Mouse (Mus musculus): ENCODE data around the gene Grb14.

Grb14 gene

DNA sequence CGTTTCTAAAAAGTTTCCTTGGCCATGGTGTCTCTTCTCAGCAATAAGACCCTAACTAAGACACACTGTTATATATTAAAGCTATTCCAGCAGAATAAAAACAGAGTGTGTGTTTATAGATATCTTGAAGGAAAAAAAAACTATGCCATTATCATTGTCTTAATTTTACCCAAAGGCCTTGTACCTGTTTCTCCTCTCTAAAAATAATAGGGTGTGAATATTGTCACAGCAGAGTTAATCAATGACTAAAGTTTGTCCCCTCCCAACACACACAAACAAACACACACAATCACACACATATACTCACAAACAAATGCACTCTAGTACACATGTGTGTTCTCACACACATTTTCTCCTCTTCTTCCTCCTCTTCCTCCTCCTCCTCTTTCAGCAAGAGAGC is at the start of gene Grb14:
TSS of gene Grb14 (minus strand) at position 101 of the 400 bp plus-strand sequence.
- in situ Hi-C loops (cut with MboI, MseI): no loop called here

- in situ Hi-C loops (cut with MboI, MseI): no loop called here
Observed at GRCm38 (mm10) chr2:65072205-65072604, 47.4 kb upstream of the Grb14 start.

DNA sequence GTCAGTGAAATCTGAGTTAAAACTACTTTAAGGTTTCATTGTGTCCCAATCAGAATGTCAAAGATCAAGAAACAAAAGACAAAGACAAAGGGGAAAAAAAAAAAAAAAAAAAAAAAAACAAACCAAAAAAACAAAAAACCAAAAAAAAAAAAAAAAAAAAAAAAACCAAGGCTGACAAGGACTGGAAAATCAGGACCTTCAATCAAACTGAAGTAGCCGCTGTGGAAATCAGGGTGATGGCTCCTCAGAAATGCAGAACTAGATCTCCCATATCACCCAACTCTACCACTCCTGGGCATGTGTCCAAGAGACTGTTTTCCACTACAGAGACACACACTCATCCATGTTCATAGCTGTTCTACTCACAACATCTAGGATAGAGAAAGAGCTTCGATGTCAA is 29.0 kb upstream of the Grb14 start:
- in situ Hi-C loops (cut with MboI, MseI): no loop called here

DNA sequence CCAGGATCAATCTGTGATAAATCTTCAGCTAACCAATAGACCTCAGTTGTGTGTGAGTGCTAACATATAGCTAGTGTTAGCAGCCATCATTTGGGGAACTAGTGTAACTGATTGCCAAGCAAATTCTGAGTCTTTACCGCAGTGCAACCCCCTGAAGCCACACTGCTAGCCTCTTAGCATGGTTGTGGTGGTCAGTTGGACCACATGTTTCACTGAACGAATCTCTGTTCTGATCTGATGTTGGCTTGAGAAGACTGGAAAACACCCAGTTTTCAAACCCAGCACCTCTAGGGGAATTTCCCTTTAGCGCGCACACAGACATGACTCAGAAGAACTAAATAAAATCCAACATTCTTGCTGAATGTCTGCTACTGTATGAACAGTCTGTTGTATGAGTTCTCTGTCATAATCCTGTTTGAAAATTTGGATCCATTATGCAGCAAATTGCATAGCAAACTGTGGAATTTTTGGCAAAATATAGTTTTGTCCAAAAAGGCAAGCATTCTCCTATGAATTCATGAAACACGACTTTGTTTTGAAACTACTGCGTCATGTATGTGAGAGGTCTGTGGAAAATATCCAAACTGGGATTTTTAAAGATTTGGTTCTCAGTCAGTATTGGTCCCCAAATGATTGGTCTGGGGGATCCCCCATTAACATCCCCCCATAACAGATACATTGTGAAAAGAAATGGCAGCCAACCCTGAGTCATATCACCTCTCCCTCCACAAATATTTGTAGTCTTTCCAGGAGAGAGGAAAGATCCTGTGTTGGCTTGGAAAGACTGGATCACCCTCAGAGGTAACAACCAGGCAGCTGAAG is 27.6 kb upstream of the Grb14 start:
- in situ Hi-C loops (cut with MboI, MseI): no loop called here

DNA sequence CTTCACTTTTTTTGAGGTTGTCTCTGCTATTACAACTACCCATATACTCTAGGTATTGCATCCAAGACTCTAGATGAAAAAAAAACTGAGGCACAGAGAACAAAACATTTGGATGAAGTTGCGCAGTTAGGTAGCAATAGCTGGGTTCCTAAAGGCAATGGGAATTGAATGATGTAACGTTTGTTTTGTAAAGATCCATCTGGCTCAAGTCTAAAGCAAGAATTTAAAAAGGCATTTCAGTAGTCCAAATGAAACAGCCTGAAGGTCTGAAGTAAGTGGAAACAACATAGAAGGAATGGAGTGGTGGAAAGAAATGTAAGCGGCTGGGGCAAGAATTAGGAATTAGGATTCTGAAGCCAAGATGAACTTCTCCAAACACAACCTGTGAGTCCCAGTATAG is 26.0 kb upstream of the Grb14 start:
- in situ Hi-C loops (cut with MboI, MseI): no loop called here

GRCm38 (mm10) chr2:65048234-65049017 is 23.6 kb upstream of the Grb14 start:
- in situ Hi-C loops (cut with MboI, MseI): no loop called here

- in situ Hi-C loops (cut with MboI, MseI): no loop called here
Observed at GRCm38 (mm10) chr2:65038164-65038563, 13.4 kb upstream of the Grb14 start.

DNA sequence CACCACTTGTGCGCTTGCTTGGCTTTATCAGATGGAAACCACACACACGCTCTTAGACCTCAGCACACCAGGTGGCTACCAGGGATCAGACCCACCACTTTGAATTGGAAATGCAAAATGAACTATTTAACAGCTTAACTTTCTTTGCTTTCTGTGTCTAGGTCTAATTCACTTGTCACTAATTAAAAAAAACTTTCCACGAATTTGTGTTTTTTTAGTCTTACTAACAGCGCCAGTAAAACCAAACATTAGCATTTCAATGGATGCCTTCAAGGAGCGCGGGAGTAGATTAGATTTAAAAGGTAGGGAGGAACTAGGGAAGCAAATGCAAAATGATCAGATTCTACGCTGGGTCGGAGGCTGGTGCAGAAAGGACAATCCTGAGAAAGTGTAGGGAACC is 12.8 kb upstream of the Grb14 start:
- in situ Hi-C loops (cut with MboI, MseI): no loop called here

DNA sequence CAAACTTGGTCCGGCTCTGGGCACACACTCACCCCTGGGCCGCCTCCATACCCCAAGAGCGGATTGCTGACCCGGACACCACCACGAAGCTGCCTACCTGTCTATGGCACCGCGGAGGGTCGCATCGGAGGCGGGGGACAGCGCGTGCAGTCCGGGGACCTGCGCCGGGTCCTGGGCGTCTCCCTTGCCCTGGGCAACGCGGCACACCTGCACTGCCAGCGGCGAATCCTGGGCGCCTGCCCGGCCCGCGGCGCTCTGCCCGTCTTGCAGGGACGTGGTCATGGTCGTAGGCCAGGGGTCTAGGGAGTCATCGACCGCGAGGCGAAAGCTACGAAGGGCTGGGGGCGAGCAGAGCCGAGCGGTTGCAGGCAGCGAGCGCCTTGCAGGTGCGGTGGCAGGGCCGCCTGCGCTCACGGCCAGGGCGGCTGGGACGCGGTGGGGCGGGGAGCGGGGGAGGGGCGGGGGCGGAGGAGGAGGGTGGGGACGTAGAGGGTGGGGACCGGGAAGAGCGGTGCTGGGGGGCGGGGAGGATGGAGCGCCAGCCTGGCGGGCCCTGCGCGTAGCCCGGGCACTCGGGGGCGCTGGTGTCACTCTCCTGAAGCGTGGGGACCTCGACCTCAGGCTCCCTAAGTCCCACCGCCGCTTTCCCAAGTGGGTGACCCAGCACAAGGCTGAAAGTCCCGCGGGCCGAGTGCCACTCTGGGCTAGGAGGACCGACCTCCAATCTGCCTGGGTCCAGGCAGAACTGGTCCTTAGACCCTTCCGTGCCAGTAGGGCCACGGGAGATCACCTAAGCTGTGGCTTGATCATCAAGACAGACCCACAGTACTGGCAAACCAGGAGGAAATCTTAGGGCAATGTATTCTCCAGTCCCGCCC is 2.2 kb downstream of the Grb14 start:
- in situ Hi-C loops (cut with MboI, MseI): no loop called here

DNA sequence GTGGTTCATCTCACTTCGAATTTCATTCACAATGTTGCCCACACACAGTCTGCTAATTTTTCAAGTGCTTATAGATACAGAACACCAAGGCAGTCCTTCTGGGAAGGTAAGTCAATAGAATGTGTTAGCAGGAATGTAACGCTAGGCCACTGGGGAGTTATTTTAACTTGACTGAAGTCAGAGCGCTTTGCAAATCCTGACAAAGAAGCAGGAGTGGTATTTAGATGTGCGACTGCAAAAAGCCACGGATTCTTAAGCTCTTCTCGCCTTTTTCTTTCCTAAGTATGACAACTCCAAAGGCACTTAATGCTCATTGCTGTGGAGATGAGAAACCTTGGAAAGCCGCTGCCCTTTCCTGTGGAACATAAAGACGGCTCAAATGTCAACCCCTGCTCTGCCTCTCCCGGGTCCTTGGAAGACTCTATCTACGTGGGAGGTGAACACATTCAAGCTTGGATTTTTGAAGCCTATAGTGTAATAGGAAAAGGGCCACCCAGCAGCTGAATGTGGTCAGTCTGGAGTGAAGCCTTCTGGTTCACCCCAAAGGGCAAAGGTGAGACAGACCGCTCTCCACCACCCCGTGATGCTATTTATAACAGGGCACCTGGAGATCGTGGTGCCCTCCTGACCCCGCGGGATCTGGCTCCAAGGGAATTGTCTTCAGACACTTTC is 3.0 kb downstream of the Grb14 start:
- in situ Hi-C loops (cut with MboI, MseI): no loop called here

DNA sequence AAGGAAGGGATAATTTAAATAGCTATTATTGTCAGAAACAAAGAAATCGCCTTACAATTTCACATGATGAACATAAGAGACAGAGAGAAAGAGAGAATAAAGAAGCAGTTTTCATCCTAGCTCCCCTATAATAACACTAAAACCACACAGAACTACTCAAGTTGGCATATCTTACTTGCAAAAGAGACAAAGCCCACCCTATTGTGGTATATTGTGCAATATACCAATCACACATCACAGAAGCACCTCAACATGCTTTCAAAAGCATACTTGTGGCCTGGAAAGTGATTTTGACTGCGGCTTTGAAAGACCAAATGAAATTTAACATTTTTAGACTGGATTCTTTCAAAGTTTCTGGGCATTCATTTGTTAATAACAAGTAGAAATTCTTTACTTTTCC is 7.4 kb downstream of the Grb14 start:
- in situ Hi-C loops (cut with MboI, MseI): no loop called here

DNA sequence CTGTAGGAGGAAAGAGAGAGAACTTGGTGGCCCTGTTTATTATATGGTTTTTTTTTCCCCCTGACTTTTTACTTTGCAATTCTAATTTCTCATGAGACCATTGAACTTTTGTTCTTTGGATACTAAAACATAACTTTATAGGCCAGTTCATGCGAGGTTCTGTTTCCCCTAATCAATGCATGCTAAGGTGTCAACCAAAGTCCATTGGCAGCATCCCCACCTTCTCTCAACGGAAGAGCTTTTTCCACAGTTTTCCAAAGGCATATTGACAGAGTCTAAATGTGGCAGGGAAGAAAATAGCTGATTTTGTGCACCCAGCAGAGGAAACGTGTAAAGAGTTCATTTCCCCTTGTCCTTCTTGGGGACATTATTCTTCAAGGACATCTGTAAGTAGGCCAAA is 10.2 kb downstream of the Grb14 start:
- in situ Hi-C loops (cut with MboI, MseI): no loop called here

DNA sequence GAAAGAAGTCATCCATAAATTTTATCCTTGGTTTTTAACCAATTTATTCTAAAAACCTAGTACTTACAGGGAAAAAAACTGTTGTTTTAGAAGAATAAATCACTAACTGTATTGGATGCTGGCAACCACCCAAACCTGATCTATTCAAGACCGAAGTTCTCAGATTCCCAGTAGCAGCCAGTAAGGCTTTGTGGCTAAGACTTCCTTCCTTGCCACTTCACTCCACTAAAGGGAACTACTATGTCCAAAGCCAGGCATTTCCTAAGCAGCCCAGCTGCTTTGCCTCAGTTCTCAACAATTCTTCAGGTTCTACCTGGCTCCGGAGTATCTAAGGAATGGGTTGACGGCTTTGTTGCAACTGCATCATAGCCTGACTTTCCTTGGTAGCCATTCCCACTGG is 14.7 kb downstream of the Grb14 start:
- in situ Hi-C loops (cut with MboI, MseI): no loop called here

DNA sequence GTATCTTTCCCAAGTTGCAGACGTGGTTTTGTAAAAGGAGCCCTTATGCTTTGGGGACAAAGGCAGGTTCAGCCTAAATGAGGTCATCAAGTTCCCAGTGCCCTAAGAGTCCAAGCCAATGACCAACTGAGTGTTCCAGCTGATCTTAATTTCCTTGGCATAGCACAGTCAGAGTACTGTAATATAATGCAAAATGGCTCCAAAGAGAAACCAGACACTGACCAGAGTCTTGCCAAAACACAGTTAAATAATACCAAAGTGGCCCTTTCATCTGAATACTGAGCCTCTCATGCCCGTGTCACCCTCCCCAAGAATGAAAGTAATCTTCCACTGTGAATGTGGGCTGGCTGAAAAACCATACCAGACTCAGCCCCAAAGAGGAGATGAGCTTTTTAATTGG is 17.4 kb downstream of the Grb14 start:
- in situ Hi-C loops (cut with MboI, MseI): no loop called here

- in situ Hi-C loops (cut with MboI, MseI): no loop called here
Observed at GRCm38 (mm10) chr2:65005044-65005443, 19.7 kb downstream of the Grb14 start.

DNA sequence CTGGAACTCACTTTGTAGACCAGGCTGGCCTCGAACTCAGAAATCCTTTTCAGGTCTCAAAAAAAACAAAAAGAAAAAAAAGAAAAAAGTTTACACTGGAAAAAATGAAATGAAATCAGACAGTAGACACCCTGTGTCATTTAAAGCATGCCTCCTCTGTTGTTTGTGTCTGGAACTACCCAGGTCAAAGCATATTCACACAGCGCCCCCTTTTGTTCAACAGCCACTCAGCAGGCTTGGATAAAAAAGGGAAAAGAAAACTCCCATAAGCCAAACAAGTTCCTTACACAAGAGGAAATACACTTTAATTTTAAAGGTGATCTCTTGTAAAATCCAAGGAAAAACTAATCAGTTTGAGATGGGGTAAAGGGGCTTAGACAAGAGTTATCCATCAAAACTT is 21.4 kb downstream of the Grb14 start:
- in situ Hi-C loops (cut with MboI, MseI): no loop called here

DNA sequence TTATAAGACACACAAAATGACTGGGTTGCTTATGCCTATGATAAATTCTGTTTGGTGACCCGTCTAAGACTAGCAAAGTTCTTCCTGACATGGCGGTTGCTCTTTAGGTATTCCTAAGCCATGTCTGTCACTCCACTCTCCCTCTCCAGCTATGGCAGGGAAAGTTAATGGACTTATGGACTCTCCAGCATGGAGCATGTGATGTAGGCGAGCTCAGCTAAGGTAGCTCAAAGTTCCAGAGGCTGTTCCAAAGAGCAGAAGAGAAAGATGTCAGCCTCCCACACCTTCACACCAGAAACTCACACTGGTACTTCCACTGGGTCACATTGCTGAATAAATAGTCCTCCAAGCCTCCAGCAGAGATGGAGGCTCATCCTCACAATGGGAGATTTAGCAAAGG is 22.2 kb downstream of the Grb14 start:
- in situ Hi-C loops (cut with MboI, MseI): no loop called here

- in situ Hi-C loops (cut with MboI, MseI): no loop called here
Observed at GRCm38 (mm10) chr2:64995048-64995447, 29.7 kb downstream of the Grb14 start.

DNA sequence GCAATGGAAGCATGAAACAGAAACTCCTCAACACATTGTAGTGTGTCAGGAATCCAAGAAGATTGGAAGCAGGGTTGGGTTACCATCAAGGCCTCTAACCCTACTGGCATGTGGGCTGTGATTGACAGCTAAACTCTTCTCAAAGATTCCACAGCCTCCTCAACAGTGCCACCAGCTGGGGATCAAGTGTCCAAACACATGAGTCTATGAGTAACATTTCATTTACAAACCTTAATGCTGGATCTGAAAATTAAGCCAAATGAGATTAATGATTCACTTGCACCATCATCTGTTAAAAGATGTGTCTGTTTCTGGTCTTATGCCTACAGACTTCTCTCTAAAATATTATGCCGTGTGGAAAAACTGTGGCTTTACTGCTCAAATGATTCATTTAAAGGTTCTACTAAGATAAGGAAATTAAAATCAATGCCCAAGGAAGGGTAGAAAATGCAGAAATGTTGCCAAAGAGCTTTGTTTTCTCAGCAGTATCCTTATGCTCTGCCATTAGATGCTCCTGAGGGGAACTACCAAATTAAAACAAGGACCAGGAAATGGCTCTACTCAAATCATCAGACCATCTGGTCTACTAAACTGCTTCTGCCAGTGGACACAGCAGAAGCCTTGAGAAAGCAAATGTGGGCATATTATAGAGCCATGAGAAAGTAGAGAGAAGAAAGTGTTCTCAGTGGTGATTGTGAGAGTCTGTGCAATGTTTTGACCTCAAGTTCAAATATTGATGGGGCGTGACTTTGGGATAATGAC is 35.2 kb downstream of the Grb14 start:
- in situ Hi-C loops (cut with MboI, MseI): no loop called here

- in situ Hi-C loops (cut with MboI, MseI): no loop called here
Observed at GRCm38 (mm10) chr2:64987782-64988181, 37.0 kb downstream of the Grb14 start.

GRCm38 (mm10) chr2:64975546-64975945 is 49.2 kb downstream of the Grb14 start:
- in situ Hi-C loops (cut with MboI, MseI): no loop called here

Measured in T-helper 2 cell (primary cell).